Mouse (Mus musculus): ENCODE data around the gene Lpp.

DNA sequence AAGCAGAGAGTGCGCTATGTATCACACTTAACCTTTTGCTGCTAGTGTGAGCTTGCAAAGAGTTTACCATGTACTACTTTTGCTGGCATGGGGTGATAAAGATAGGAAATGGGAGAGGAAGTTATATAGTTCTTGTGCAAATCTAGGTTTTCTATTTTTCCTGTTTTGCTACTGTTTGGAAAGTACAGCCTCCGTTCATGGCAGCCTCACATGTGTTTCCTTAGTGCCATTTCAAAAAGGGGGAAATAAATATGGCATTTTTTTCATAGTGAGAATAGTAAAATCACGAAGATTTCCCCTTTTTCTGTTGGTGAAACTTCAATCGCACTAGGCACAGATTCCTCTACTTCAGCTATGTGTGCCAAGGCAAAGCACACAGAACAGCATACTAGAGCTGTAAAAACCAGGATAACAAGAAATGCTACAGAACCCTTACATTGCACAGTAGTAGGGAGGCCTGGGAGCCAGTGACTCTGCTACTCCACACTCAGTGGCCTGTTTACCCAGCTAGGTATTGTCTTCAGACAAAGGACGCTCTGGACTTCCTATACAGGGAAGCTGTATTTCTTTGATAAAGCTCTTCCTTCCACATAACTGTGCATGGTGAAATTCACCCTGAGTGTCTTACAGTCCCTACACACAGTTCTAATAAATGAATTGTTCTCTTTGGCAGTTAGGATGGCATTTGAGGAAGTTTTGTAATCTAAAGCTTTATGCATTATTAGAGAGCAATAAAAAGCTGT lies 276.6 kb downstream of the Lpp start:
- TF ChIP-seq CTCF (IDR thresholded peaks at IDR 0.05; ENCODE audit: control insufficient read depth, insufficient read depth, low read length) (no peak), POLR2A (IDR thresholded peaks at IDR 0.05; ENCODE audit: borderline replicate concordance, control insufficient read depth, low read depth, low read length) (no peak)
